Mouse (Mus musculus) skeletal muscle tissue, adult 2 months (tissue): ENCODE results near the gene Ctse.
A peak's percentile ranks its signal among the peaks of the same experiment; 100 is the strongest.

Experiments
- DNase-seq: peaks from one replicate; pipeline ENCODE4 v3.0.0-alpha.2; 2012; ENCODE audit warnings: low read depth, low spot score

Gene Ctse

DNA sequence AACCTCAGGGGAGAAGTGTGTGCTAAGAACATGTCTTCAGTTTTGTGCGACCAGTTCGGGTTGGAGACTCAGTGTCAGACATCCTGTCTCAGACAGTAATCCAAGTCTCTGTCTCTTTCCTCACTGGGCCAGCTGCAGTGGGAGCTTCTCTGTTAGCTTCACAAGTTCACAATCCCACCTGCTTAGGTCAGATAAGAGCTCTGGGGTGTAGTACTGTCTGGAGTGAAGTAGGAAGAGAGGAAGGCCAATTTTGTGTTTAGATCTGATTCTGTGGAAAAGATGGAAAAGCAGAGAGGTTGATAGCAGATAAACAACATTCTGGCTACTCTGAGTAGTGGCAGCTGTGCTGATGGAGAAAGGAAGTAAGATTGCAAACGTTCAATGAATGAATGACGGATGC is 61.5 kb downstream of the Ctse start:
- DNase-seq: no peak

DNA sequence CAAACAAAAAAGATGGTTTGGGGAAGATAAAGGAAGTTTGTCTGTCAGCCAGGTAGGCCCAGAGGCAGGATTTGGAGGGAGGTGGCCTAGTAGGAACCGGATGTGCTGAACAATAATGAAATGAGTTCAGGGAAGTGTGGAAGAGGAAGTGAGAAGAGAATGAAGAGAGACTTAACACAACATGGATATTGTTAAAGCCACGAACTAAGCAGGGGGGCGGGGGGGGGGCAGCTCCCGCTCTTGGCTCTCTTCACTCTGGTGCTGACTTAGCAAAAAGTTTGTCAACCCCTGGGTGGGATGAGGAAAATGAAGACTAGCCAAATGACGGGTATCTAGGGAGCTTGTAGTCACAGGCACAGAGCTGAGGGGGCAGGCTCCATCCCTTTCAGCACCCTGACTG is 62.3 kb downstream of the Ctse start:
- no peak for DNase-seq

DNA sequence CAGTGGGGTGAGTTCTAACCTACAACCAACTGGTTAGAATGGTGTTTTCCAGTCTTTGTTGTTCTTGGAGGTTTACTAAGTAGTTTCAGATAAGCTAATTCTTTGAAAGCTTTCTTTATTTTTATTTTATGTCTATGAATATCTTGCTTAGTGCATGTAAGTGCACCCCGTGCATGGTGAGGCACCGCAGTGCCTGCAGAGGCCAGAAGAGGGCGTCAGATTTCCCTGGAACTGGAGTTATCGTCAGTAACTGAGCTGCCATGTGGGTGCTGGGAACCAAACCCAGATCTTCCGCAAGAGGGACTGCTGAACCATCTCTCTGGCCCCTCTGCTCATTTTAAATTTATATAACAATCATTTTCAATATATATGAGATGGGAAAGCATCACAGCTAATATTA is 63.3 kb downstream of the Ctse start:
- DNase-seq: no peak

DNA sequence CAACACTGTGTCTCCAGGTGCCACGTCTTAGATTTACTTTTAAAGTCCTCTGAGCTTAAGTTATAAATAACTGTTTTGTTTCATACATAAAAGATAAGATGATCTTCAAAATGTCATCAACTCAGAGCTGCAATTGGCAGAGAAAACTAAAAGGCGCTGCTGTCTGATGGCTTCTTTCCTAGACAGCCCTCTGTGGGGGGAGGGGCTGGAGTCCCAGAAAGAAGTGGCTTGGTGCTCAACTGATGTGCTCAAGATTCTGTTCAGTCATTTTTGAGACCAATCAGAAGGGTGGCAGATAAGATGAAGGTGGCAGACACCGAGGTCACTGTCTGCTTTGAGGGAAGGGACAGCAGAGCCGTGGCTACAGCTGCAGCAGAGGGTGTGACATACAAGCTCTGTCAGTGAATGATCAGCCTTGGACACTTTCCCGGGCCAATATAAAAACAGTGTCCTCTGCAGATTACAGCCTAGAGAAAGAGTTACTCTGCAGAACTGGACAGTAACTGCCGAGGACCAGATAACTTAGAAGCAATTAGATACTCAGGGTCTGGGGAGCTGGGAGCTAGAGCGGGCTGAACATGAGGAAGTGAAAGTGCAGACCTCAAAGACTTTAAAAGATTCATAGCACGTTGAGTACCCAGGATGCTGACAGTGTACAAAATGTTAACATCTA is 64.1 kb downstream of the Ctse start:
- DNase-seq: no peak

DNA sequence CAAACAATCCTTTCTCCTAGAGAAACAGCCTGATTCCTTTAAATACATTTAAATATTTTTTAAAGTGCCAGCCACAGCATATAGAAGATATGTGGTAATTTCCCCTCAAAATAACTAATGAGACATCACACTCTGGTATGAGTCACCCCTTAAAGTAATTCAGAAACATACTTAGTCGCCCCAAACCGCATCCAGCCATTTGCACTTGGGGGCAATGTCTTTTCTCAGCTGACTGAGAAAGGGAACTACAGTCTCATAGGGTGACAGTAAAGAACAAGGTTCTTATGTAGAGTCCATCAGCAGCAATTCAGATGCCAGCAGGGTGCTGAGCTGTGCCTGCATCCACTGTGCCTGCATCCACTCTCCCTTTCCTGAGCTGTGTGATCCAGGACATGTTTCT is 65.4 kb downstream of the Ctse start:
- no peak for DNase-seq

DNA sequence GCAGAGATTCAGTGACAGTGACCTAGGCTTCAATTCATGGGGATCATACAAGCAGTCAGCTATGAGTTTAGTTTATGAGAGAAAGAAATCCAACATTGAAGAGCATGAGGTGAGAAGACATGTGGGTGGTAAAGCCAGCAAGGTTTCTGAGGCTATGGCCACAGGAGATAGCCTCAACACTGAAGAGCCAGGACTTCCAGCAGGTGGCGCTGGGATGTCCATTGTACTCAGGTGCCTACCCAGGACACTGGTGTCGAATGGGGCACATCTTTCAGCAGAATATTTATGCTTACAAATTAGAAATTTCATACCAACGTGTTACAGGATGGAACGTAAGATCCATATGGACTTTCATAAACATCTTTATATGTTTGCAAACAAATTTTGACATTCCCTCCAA is 70.2 kb downstream of the Ctse start:
- DNase-seq: no peak

DNA sequence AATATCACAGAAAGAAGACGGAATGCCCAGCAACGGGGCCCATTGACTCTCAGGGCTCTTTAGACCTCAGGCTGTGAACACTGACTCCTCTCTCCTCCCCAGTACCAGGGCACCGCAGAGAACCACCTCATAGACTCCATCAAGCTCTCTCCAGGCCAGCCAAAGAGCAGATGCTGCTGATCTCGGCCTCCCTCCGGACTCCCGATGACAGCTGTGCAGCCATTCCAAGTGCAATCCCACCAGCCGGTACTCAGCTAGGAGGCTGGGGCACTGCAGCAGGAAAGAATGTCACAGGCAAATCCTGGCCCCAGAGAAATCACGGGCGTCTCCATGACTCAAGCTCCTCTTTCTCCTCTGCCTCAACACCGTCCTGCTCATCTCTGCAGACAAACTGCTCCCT is 73.4 kb downstream of the Ctse start:
- no peak for DNase-seq

DNA sequence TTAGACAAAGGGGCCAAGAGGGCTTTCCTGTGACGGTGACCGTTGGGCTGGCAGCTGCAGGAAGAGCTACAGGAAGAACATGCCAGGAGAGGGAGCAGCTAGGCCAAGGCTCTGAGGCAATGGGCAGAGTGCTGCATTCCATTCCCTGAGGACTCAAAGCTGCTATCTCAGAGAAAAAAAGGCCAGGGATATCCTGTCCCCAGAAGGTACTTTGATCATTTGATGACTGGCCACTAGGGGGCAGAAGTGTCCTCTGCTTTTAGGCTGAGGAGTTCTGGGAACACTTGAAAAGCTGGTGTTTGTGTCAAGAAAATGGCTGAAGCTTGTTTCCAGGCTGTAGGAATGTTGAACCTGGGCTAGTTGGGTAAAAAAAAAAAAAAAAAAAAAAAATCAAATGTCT is 74.3 kb downstream of the Ctse start:
- DNase-seq: peak; percentile 72

DNA sequence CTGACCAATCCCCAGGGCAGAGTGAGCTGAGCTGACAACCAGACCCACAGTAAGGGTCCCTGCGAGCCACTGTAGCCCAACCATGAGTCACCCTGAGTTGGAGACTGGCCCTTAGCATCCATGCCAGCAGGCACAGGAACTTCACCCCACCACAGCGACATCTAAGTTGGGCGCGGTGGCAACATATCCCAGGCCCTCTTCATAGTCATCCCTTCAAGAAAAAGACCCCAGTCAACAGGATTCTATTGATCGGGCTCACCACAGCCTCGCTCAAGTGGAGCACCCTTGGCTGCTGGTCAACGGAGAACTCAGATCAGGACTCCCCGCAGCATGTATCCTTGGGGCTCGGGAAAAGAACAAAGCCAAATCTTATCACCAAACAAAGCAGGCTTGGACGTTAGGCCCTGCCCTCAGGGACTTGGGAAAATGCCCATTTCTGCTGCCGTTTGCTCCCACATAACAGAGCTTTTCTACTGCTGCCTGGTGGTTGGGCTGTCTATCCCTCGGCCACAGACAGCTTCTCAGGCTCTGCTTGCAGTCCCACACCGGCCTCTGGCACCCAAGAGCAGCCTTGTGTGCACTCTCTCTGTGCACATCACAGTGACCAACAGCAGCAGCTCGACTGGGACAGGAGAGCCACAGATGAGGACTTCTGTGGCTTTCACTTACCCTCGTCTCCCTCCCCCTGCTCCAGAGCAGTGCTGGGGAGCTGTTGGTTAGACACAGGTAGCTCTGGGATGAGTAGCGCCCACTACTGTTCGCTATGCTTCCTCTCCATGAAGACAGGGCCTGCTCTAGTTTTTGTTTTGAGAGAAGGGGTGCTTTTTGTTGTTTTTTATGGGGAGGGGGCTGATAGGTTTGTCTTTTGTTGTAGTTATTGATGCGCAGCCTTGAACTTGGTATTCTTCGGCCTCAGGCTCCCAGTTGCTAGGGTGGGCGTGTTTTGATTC is 76.6 kb downstream of the Ctse start:
- no peak for DNase-seq

DNA sequence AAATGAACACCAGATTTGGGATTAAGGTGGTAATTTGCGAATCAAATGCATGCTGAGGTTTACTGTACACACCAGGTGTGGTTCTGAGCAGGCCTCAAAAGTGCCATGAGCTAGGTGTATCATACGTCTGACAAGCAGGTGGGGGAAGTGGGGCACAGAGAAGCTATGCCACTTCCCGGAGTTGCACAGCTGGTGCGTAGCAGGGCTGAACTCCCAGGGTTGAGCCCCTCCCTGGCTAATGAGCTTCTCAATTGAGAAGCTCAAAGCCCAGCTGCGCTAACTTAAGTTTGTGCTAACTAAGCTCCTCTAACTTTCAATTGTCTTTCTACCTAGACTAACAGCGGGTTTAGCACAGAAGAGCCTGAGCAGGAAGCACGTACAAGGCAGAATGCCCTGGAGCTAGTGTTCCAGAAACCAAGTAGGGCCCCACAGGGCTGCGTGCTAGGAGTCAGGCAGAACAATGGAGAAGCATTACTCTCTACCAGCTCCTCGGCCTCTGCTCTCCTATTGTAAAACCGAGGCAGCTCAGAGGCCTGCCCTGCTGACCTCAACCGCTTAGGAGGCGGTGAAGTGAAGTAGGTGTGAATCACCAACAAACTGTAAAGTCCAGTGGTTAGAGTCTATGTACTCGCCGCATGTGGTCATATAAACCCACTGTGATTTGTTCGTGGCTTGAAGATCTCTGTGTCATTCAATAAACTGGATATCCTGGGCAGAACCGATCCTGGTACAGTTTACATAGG is 81.0 kb downstream of the Ctse start:
- no peak for DNase-seq

DNA sequence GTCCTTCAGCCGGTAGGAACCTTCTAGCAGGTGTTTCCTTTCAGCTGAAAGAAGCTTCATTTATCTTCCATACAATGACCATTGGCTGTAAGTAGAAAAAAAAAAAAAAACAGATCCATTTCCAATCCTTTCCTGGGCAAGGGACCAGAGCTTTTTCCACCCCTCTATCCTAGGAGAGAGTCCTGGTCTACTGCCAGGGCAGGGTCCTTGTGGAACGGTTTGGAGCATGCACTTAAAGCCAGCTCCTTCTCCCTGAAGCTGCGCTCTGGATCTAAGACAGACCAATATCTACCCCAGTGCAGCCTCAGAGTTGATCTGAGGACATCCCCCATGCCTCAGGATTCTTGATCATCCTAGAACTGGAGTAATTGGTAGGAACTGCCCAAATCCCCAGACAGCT is 83.9 kb downstream of the Ctse start:
- no peak for DNase-seq

DNA sequence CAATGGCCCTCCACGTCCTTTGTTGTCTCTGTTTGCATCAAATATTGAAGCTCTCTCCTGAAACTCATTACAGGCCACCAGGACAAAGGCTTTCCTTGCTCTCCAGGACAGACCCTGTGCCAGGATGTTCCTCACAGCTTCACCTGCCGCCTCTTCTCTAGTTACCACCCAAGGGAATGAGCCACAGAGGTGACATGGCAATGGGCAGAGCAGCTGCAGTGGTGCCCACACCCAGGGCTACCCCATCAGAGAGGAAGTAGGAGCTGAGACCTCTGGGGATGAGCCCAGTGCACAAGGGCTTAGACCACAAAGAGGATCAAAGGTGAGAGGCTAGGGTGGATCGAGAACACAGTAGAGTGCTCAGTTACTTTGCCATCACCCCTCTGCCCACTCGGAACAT is 85.4 kb downstream of the Ctse start:
- no peak for DNase-seq
